14 mouse cellular contexts compared by ENCODE assay signal in genomic region chr4:8278159-8278558, GRCm38 (mm10).
"Had no signal": no experiment of that assay in that cellular context is flagged by ENCODE, and none has a peak within 500 bp of the region (broad histone marks: within the 10 kb centered on the region; RNA-seq: fewer than 3 reads in every experiment).

No protein-coding gene starts in this region.

- H3K36me3 ChIP-seq: neural tube, embryonic 13.5 days; neural tube, embryonic 15.5 days; stomach, embryonic 15.5 days had no signal

- H3K4me3 ChIP-seq: neural tube, embryonic 13.5 days; neural tube, embryonic 15.5 days; stomach, embryonic 15.5 days had no signal

- H3K4me2 ChIP-seq: neural tube, embryonic 13.5 days; neural tube, embryonic 15.5 days; stomach, embryonic 15.5 days had no signal

- H3K4me1 ChIP-seq: neural tube, embryonic 13.5 days; neural tube, embryonic 15.5 days; stomach, embryonic 15.5 days had no signal

- H3K9ac ChIP-seq: neural tube, embryonic 13.5 days; neural tube, embryonic 15.5 days; stomach, embryonic 15.5 days had no signal

- H3K27me3 ChIP-seq: neural tube, embryonic 13.5 days; neural tube, embryonic 15.5 days; stomach, embryonic 15.5 days had no signal

- H3K9me3 ChIP-seq: neural tube, embryonic 13.5 days; neural tube, embryonic 15.5 days; stomach, embryonic 15.5 days had no signal

- DNase-seq: retina, postnatal 1 day; right cerebral cortex, postnatal 14 days; right cerebral cortex, postnatal 25 days; spleen, adult 18-20 months; thymus, adult 18-20 months; thymus, adult 2 months; thymus, postnatal 14 days; thymus, postnatal 25 days; thymus, postnatal 36 days; thymus, postnatal 4 days had no signal

- H3K27ac ChIP-seq: neural tube, embryonic 13.5 days; neural tube, embryonic 15.5 days; stomach, embryonic 15.5 days; stomach, postnatal 0 days had no signal
